Mouse (Mus musculus) forebrain, embryonic 12.5 days (tissue): ENCODE measurements at regions not wholly inside any gene's neighbourhood (a gene's known extent, or its start where the extent isn't known, plus 50 kb on each side); places are given as distances from the start of the nearest gene placed in this dataset.

Experiments used
- ATAC-seq: fragments of 200-750 bp; cut with Nextera tagmentation; 2 replicates; pipeline ENCODE4 v1.8.0; 2017; ENCODE audit warnings: moderate TSS enrichment; ENCODE audit not compliant: low FRiP score
- H3K27ac ChIP-seq: fragments of 300-500 bp; sonication (generic); 2 replicates; pipeline ENCODE4 v1.5.1; 2016; ENCODE audit warnings: mild to moderate bottlenecking
- H3K27me3 ChIP-seq: fragments of 300-500 bp; sonication (generic); 2 replicates; pipeline ENCODE4 v1.6.1; 2016; ENCODE audit warnings: mild to moderate bottlenecking
- H3K36me3 ChIP-seq: fragments of 300-500 bp; sonication (generic); replicated peaks from 2 replicates; pipeline ENCODE4 v1.6.1; 2016; ENCODE audit warnings: mild to moderate bottlenecking
- H3K4me1 ChIP-seq: fragments of 300-500 bp; sonication (generic); 2 replicates; pipeline ENCODE4 v1.6.1; 2016
- H3K4me2 ChIP-seq: fragments of 300-500 bp; sonication (generic); 2 replicates; pipeline ENCODE4 v1.6.1; 2016; ENCODE audit warnings: mild to moderate bottlenecking, moderate library complexity
- H3K4me3 ChIP-seq: fragments of 300-500 bp; sonication (generic); replicated peaks from 2 replicates; pipeline ENCODE4 v1.5.1; 2016; ENCODE audit warnings: mild to moderate bottlenecking
- H3K9ac ChIP-seq: fragments of 300-500 bp; sonication (generic); 2 replicates; pipeline ENCODE4 v1.6.1; 2016; ENCODE audit warnings: mild to moderate bottlenecking
- H3K9me3 ChIP-seq: fragments of 300-500 bp; sonication (generic); 2 replicates; pipeline ENCODE4 v1.6.1; 2016
- WGBS: fragments of 180-500 bp; shearing (Covaris S2); methylation state at CpG from one replicate; pipeline ENCODE4 v1.1.7; 2016; 5-methylcytosine and 5-hydroxymethylcytosine counted together

GRCm38 (mm10) chr10:107198460-107198859 lies 73.0 kb upstream of the Lin7a start:
- ATAC-seq, result 0 out of 2 replicates have a peak, but pooled peaks have one; percentile 36
- no peak overlapping the region for H3K4me3 ChIP-seq
- WGBS, result 87% methylated on average over 4 of the region's 4 CpGs

GRCm38 (mm10) chr10:107201051-107201450 lies 70.4 kb upstream of the Lin7a start:
- H3K4me2 ChIP-seq, result no peak overlapping the region
- 90% methylated on average over 4 of the region's 4 CpGs for WGBS
- no peaks in the 10 kb centered on the region for H3K4me1 ChIP-seq
- no peak overlapping the region for H3K27ac ChIP-seq
- H3K36me3 ChIP-seq, result no peaks in the 10 kb centered on the region
- H3K9me3 ChIP-seq, result no peaks in the 10 kb centered on the region
- H3K4me3 ChIP-seq, result no peak overlapping the region
- no peak for ATAC-seq
- no peaks in the 10 kb centered on the region for H3K27me3 ChIP-seq
- no peak overlapping the region for H3K9ac ChIP-seq

More at GRCm38 (mm10) chr10:107198460-107198859, 73.0 kb upstream of the Lin7a start:
- Histone ChIP-seq H3K27ac (no peak overlapping the region), H3K4me2 (no peak overlapping the region), H3K4me1 (no peaks in the 10 kb centered on the region), H3K9ac (no peak overlapping the region), H3K9me3 (0 out of 2 replicates have a peak, but pooled peaks cover 4% of the 10 kb centered on the region), H3K36me3 (no peaks in the 10 kb centered on the region), H3K27me3 (no peaks in the 10 kb centered on the region)

- Histone ChIP-seq H3K27me3 (no peaks in the 10 kb centered on the region), H3K36me3 (no peaks in the 10 kb centered on the region), H3K9ac (no peak overlapping the region), H3K4me2 (no peak overlapping the region), H3K9me3 (no peaks in the 10 kb centered on the region), H3K27ac (no peak overlapping the region), H3K4me1 (no peaks in the 10 kb centered on the region), H3K4me3 (no peak overlapping the region)
- no peak for ATAC-seq
- WGBS, result 58% methylated on average over 9 of the region's 9 CpGs
These were observed 66.3 kb upstream of the Lin7a start for GRCm38 (mm10) chr10:107205085-107205717.

- no peaks in the 10 kb centered on the region for H3K27me3 ChIP-seq
- 82% methylated on average over 4 of the region's 4 CpGs for WGBS
- no peak overlapping the region for H3K9ac ChIP-seq
- H3K9me3 ChIP-seq, result no peaks in the 10 kb centered on the region
- H3K4me1 ChIP-seq, result no peaks in the 10 kb centered on the region
- ATAC-seq, result no peak
- no peak overlapping the region for H3K27ac ChIP-seq
- no peak overlapping the region for H3K4me2 ChIP-seq
- no peak overlapping the region for H3K4me3 ChIP-seq
- H3K36me3 ChIP-seq, result no peaks in the 10 kb centered on the region
These were observed 61.6 kb upstream of the Lin7a start for GRCm38 (mm10) chr10:107209927-107210326.

GRCm38 (mm10) chr10:107213071-107213470 lies 58.4 kb upstream of the Lin7a start:
- no peak for ATAC-seq

GRCm38 (mm10) chr10:107213541-107214340 lies 57.7 kb upstream of the Lin7a start:
- ATAC-seq, result no peak
- Histone ChIP-seq H3K27ac (no peak overlapping the region), H3K4me2 (no peak overlapping the region), H3K27me3 (no peaks in the 10 kb centered on the region), H3K4me1 (no peaks in the 10 kb centered on the region), H3K4me3 (no peak overlapping the region), H3K9ac (no peak overlapping the region), H3K9me3 (no peaks in the 10 kb centered on the region), H3K36me3 (no peaks in the 10 kb centered on the region)
- WGBS, result 84% methylated on average over 3 of the region's 3 CpGs

More at GRCm38 (mm10) chr10:107213071-107213470, 58.4 kb upstream of the Lin7a start:
- 95% methylated on average over 4 of the region's 4 CpGs for WGBS
- Histone ChIP-seq H3K9me3 (no peaks in the 10 kb centered on the region), H3K36me3 (no peaks in the 10 kb centered on the region), H3K4me2 (no peak overlapping the region), H3K27me3 (no peaks in the 10 kb centered on the region), H3K4me1 (no peaks in the 10 kb centered on the region), H3K4me3 (no peak overlapping the region), H3K9ac (no peak overlapping the region), H3K27ac (no peak overlapping the region)

GRCm38 (mm10) chr10:107214741-107215230 lies 56.7 kb upstream of the Lin7a start:
- H3K4me3 ChIP-seq, result no peak overlapping the region
- 87% methylated on average over 4 of the region's 4 CpGs for WGBS
- H3K4me1 ChIP-seq, result no peaks in the 10 kb centered on the region
- no peaks in the 10 kb centered on the region for H3K27me3 ChIP-seq
- no peaks in the 10 kb centered on the region for H3K9me3 ChIP-seq
- no peak overlapping the region for H3K4me2 ChIP-seq
- H3K36me3 ChIP-seq, result no peaks in the 10 kb centered on the region
- no peak overlapping the region for H3K27ac ChIP-seq
- H3K9ac ChIP-seq, result no peak overlapping the region
- no peak for ATAC-seq

GRCm38 (mm10) chr10:107215611-107216520 lies 55.6 kb upstream of the Lin7a start:
- no peak overlapping the region for H3K4me2 ChIP-seq
- H3K4me1 ChIP-seq, result no peaks in the 10 kb centered on the region
- H3K9ac ChIP-seq, result no peak overlapping the region
- ATAC-seq, result no peak
- no peak overlapping the region for H3K4me3 ChIP-seq
- H3K27ac ChIP-seq, result no peak overlapping the region
- no peaks in the 10 kb centered on the region for H3K36me3 ChIP-seq
- no peaks in the 10 kb centered on the region for H3K27me3 ChIP-seq
- no peaks in the 10 kb centered on the region for H3K9me3 ChIP-seq
- 76% methylated on average over 2 of the region's 2 CpGs for WGBS

- Histone ChIP-seq H3K4me2 (no peak overlapping the region), H3K27ac (no peak overlapping the region), H3K4me3 (no peak overlapping the region), H3K36me3 (no peaks in the 10 kb centered on the region), H3K27me3 (no peaks in the 10 kb centered on the region), H3K9me3 (no peaks in the 10 kb centered on the region), H3K9ac (no peak overlapping the region), H3K4me1 (no peaks in the 10 kb centered on the region)
- WGBS, result 84% methylated on average over 1 of the region's 1 CpGs
- ATAC-seq, result no peak
These were observed 54.7 kb upstream of the Lin7a start for GRCm38 (mm10) chr10:107216756-107217155.

GRCm38 (mm10) chr10:107217376-107218235 lies 53.9 kb upstream of the Lin7a start:
- no peaks in the 10 kb centered on the region for H3K4me1 ChIP-seq
- ATAC-seq, result no peak
- no peaks in the 10 kb centered on the region for H3K27me3 ChIP-seq
- 89% methylated on average over 2 of the region's 2 CpGs for WGBS
- H3K9me3 ChIP-seq, result no peaks in the 10 kb centered on the region
- no peak overlapping the region for H3K4me2 ChIP-seq
- no peak overlapping the region for H3K4me3 ChIP-seq
- no peaks in the 10 kb centered on the region for H3K36me3 ChIP-seq
- no peak overlapping the region for H3K9ac ChIP-seq
- no peak overlapping the region for H3K27ac ChIP-seq

GRCm38 (mm10) chr10:107218861-107219430 lies 52.5 kb upstream of the Lin7a start:
- Histone ChIP-seq H3K9me3 (no peaks in the 10 kb centered on the region), H3K27me3 (no peaks in the 10 kb centered on the region), H3K4me1 (no peaks in the 10 kb centered on the region), H3K27ac (no peak overlapping the region), H3K9ac (no peak overlapping the region), H3K36me3 (no peaks in the 10 kb centered on the region), H3K4me3 (no peak overlapping the region), H3K4me2 (no peak overlapping the region)
- WGBS, result 84% methylated on average over 4 of the region's 4 CpGs
- ATAC-seq, result no peak
